Mouse (Mus musculus) naive thymus-derived CD4-positive, alpha-beta T cell, adult 2 months (primary cell): Measurements from ENCODE around the gene Mrps18b.

Source experiments
- DNase-seq: peaks from one replicate; pipeline ENCODE4 v3.0.0-alpha.2; 2011; ENCODE audit warnings: low read depth

Mrps18b gene

DNA sequence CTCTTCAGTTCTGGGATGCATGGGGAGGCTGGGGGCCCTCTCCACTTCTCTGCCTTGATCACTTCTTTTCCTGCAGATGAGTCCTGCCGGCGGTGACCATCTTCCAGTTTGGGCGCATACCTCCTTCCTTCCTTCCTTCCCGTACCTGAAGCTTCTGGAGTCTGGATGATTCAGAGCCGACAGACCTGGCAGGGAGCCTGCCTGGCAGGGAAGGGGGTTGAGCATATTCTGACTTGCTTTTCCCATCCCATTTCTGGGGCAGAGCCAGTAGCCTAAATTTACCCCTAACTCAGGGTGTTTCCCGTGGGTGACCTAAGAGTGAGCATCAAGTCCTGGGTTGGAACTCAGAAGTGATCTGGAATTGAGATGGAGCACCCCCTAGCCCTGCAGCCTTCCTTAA, 41.5 kb downstream of the Mrps18b start:
- DNase-seq = no peak

DNA sequence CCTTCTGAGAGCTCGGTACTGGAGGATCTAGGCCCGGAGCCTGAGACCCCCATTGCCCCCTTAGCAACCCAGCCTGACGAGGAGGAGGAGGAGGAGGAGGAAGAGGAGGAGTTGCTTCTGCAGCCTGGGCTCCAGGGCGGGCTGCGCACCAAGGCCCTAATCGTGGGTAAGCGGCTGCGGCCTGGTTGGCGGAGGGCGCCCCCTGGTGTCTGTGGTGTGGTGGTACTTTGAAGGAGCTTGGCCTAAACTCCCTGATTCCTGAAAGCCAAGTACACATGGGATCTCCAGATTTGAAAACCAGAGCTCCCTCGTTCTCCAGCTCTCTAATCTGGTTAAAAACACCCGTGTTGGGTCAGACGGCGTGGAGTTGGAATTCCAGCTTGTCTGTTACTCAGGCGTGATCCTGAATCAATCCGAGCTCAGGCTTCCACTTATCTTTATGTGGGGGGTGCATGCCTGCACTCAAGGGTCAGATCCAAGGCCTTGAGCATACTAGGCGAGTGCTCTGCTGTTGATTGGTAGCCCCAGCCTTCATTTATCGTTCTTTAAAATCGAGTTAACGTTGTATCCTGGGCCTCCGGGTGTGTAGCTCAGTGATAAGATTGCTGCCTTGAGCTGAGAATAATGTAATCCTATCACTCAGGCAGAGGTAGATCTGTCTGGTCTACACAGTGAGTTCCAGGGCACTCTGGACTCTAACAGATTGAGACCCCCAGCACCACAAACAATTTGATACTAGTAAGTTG, 42.2 kb downstream of the Mrps18b start:
- peak; percentile 87 for DNase-seq

GRCm38 (mm10) chr17:35870884-35871696, 45.1 kb downstream of the Mrps18b start:
- peak; percentile 82 for DNase-seq

- peak; percentile 81 for DNase-seq
Observed at GRCm38 (mm10) chr17:35870151-35870883, 45.9 kb downstream of the Mrps18b start.

- DNase-seq = peak; percentile 49
Observed at GRCm38 (mm10) chr17:35869346-35870067, 46.7 kb downstream of the Mrps18b start.

DNA sequence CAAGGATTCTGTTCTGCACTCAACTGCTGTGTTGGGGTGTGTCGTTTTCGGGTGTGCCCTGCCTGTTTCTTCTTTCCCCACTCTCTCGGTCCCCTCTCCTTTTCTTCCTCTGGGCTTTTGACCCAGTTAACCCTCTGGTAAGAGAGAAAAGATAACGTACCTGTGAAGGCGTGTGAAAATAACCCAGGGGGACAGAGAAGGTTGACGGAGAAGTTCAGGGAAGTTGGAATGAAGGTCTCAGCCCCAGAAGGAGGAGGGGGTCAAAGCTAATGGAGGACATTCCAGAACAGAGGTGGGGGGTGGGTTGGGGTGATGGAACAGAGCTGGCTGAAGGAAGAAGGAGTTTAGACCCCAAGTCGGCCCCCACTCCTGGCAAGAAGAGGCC, 47.2 kb downstream of the Mrps18b start:
- DNase-seq = no peak

GRCm38 (mm10) chr17:35868165-35868820, 47.9 kb downstream of the Mrps18b start:
- peak; percentile 70 for DNase-seq

- DNase-seq = peak; percentile 60
Observed at GRCm38 (mm10) chr17:35866911-35867890, 49.0 kb downstream of the Mrps18b start.

DNA sequence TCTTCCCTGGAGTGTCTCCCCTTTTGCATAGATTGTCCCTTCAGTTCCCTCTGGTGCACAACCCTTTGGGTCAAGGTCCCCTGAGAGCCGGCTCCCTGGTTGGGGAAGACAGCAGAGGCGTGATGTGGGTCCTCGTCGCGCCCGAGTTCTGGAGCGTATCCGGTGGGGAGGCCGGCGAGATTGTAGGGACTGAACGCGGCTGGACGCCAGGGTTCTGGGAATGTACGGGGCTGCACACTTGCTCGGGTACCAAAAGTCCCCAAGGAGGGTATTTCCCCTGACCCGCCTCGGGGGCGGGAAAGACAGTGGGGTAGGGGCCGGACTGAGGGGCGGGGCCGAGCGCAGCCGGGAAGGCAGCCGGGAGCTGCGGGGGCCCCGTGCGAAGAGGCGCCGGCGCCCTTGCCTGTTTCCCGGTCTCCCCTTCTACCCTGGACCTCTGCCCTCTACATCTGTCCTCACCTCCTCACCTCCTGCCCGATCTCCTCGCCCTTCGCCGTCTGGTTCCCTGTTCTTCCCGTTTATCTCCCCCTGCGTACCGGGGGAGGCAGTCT, 49.8 kb downstream of the Mrps18b start:
- peak; percentile 51 for DNase-seq

DNA sequence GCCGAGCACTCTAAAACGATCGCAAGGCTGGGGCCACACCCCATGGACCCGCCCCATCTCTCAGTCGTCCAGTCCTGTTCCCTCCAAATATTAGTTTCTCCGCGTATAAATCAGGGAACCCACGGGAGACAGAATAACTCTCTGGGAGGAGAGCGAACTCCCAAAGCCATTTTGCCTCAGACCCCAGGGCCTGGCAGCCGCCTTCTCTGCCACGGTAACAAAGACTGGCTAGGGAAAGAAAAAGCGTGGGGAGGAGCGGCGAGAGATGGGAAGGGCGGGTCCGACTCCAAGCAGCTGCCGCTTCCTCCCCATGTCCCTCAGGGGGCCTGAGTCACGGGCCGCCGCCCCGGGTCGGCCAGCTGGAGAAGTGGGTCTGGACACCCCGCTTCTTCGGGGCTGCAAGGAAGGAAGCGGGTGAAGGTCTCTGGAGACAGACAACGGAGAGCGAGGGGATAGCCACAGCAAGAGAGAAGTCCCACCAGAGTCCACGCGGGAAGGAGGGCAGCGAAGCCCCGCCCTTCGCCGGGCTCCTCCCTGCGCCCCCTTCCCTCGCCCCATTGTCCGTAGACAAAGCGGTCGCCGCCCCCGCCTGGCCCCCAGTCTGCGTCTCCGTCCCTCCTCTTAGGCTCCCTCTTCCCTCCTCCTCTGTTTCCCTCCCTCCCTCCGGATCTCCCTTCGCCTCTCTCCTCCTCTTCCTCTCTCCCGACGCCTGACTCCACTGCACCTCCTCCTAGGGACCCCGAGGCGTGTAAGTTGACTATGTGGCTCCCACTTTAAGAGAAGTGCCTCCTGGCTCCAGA, 50.5 kb downstream of the Mrps18b start, which contains the start of gene Ppp1r18:
Ppp1r18 (plus strand) TSS at position 113 of the 800 bp plus-strand sequence.
- peak; percentile 40 for DNase-seq

DNA sequence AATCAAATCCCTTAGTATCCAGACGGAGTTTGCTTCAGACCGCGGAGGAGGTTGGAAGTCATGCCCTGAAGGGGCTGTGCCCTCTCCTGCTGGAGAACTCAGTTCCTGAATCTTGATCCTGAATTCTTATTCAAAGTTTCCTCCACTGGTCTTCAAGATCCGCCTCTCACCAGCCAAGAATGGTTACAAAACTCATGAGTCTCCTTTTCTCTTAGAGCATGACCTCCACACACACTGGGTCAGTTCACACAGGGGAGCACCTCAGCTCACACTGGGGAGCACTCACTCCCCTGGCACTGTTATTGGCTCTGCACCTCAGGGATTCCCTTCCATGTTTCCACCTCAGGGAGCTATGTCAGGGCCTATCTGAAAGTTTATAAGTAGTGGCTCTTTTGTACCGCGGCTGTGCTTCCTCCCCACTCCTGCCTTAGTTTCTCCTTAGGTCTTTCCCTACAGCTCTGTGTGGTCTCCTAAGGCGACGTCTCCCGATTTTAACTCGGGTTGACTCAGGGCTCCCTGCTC, 51.3 kb downstream of the Mrps18b start:
- no peak for DNase-seq

DNA sequence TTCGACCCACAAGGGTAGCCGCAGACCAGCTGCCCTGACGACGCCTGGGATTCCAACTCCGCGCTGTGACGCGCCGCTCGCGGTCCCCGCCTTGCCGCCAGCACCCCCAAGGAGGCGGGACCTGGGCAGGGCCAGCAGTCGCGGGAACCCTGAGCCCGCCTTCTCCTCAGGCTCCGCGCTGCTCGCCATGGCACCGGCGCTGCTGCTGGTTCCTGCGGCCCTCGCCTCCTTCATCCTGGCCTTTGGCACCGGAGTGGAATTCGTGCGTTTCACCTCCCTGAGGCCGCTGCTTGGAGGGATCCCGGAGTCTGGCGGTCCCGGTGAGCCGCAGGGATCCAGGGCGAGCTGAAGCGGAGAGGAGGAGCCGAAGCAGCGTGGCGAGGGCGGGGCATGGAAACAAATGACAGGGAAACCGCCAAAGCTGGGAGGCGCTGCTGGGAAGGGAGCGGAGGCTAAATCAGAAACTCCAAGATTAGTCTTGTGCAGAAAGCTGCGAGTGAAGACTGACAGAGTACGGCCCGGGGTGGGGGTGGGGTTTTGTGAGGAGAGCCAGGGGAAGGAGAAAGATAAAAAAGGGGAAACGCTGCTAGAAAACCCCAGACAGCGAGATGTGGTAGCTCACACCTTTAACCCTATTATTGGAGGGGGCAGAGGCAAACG, 54.9 kb downstream of the Mrps18b start, which contains the start of gene Nrm:
Nrm (plus strand) TSS at position 121 of the 660 bp plus-strand sequence.
- peak; percentile 88 for DNase-seq

- DNase-seq = no peak
Observed at GRCm38 (mm10) chr17:35860831-35861197, 55.4 kb downstream of the Mrps18b start.
